Mouse (Mus musculus) embryonic facial prominence, embryonic 14.5 days (tissue): ENCODE measurements around the gene Nfasc. TPM values are rescaled to one million over a fixed set of nuclear protein-coding genes. Genes with fewer than 3 reads are reported as not detected.

Experiments
- ATAC-seq: fragments of 200-750 bp; cut with Nextera tagmentation; 2 replicates; pipeline ENCODE4 v1.8.0; 2017; ENCODE audit warnings: low read depth, moderate number of reproducible peaks, moderate TSS enrichment
- DNase-seq: peaks from one replicate; pipeline ENCODE4 v3.0.0-alpha.2; 2015; ENCODE audit warnings: low spot score
- H3K27ac ChIP-seq: fragments of 300-500 bp; sonication (generic); replicated peaks from 2 replicates; pipeline ENCODE4 v1.5.1; 2014; ENCODE audit warnings: low read depth, mild to moderate bottlenecking, low read length, moderate library complexity
- H3K27me3 ChIP-seq: fragments of 300-500 bp; sonication (generic); replicated peaks from 2 replicates; pipeline ENCODE4 v1.6.1; 2014; ENCODE audit warnings: low read length; ENCODE audit not compliant: control insufficient read depth, insufficient read depth
- H3K36me3 ChIP-seq: fragments of 300-500 bp; sonication (generic); 2 replicates; pipeline ENCODE4 v1.6.1; 2014; ENCODE audit warnings: low read length, mixed read lengths; ENCODE audit not compliant: control insufficient read depth, insufficient read depth
- H3K4me1 ChIP-seq: fragments of 300-500 bp; sonication (generic); 2 replicates; pipeline ENCODE4 v1.6.1; 2014; ENCODE audit warnings: antibody characterized with exemption, low read length; ENCODE audit not compliant: control insufficient read depth, insufficient read depth
- H3K4me2 ChIP-seq: fragments of 300-500 bp; sonication (generic); 2 replicates; pipeline ENCODE4 v1.6.1; 2014; ENCODE audit warnings: low read depth, mild to moderate bottlenecking, low read length, moderate library complexity, mixed read lengths
- H3K4me3 ChIP-seq: fragments of 300-500 bp; sonication (generic); 2 replicates; pipeline ENCODE4 v1.5.1; 2014; ENCODE audit warnings: low read depth, mild to moderate bottlenecking, low read length
- H3K9ac ChIP-seq: fragments of 300-500 bp; sonication (generic); 2 replicates; pipeline ENCODE4 v1.6.1; 2014; ENCODE audit warnings: low read depth, mild to moderate bottlenecking, low read length, moderate library complexity, mixed read lengths
- H3K9me3 ChIP-seq: fragments of 300-500 bp; sonication (generic); 2 replicates; pipeline ENCODE4 v1.6.1; 2016; ENCODE audit warnings: low read length; ENCODE audit not compliant: control insufficient read depth
- WGBS: fragments of 180-500 bp; shearing (Covaris S2); extraction: QIAGEN DNeasy Blood & Tissue Kit; methylation state at CpG from one replicate; pipeline ENCODE4 v1.1.7; 2014; 5-methylcytosine and 5-hydroxymethylcytosine counted together
- polyA plus RNA-seq: library from polyadenylated mRNA; unstranded; fragments of >200 nt; fragmentation: Nextera tagmentation; extraction: Ambion mirVana; gene quantifications from 2 replicates; pipeline ENCODE4 v1.2.1, GENCODE M21; 2014

Gene Nfasc
- polyA plus RNA-seq, 1 experiment from 2014 or later = 2.4 TPM

DNA sequence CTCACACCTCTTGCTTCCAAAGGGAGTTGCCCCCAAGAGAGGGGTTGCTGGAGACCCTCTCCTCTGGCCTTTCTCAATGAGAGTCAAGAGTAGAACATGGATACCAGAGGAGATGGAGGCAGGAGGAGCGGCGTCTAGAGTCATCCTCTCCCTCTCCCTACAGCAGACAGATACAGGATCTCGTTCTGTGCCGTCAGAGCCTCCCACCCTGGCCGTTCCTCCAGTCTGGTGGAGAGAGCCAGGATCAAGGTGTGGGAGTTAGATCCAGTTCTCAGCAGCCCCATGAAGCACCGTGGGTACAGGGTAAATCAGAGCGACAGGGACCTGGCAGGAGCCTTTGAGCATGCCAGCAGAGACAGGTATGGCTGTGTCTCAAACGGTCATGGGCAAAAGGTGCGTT is 209.1 kb downstream of the Nfasc start:
- Histone ChIP-seq H3K9ac (no peak overlapping the region), H3K27ac (no peak overlapping the region), H3K4me2 (no peak overlapping the region), H3K9me3 (no peaks in the 10 kb centered on the region), H3K4me1 (peaks cover 19% of the 10 kb centered on the region; the same call in 1 of the 2 replicates), H3K4me3 (no peak overlapping the region), H3K36me3 (no peaks in the 10 kb centered on the region), H3K27me3 (no peaks in the 10 kb centered on the region; the same call in none of the 2 replicates)
- 62% methylated on average over 9 of the region's 9 CpGs for WGBS
- ATAC-seq = no peak
- no peak for DNase-seq

DNA sequence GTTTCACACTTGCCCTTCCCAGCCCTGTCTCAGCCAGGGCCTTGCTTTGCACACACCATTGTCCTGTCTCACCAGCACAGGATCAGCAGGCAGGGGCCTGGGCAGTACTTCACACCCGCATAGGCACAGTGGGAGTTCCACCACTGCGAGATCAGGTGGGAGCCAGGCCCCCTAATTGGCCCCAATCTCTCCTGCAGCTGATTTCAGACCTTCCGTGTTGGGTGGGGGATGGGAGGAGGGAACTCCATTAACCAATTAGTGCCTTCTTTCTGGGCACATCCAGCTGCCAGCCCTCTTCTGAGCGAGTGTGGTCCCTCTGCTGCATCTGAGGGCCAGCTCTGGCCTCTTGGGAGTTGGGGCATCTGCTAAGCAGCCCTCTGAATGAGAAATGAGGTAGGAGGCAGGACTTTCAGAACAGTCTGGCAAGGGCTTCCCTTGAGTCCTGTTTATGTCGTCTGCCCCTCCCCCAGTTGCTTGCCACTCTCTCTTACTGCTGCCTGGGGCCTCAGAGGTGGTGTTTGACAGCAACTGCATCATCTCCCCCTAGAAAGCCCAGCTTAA is 210.9 kb downstream of the Nfasc start:
- H3K9me3 ChIP-seq = no peaks in the 10 kb centered on the region
- no peaks in the 10 kb centered on the region for H3K36me3 ChIP-seq
- DNase-seq = peak; percentile 78
- no peak overlapping the region for H3K4me3 ChIP-seq
- H3K27ac ChIP-seq = no peak overlapping the region
- 2% methylated on average over 5 of the region's 5 CpGs for WGBS
- H3K4me1 ChIP-seq = peaks cover 19% of the 10 kb centered on the region; the same call in 1 of the 2 replicates
- H3K4me2 ChIP-seq = no peak overlapping the region
- no peak overlapping the region for H3K9ac ChIP-seq
- no peaks in the 10 kb centered on the region; the same call in none of the 2 replicates for H3K27me3 ChIP-seq
- peak; percentile 77 for ATAC-seq

DNA sequence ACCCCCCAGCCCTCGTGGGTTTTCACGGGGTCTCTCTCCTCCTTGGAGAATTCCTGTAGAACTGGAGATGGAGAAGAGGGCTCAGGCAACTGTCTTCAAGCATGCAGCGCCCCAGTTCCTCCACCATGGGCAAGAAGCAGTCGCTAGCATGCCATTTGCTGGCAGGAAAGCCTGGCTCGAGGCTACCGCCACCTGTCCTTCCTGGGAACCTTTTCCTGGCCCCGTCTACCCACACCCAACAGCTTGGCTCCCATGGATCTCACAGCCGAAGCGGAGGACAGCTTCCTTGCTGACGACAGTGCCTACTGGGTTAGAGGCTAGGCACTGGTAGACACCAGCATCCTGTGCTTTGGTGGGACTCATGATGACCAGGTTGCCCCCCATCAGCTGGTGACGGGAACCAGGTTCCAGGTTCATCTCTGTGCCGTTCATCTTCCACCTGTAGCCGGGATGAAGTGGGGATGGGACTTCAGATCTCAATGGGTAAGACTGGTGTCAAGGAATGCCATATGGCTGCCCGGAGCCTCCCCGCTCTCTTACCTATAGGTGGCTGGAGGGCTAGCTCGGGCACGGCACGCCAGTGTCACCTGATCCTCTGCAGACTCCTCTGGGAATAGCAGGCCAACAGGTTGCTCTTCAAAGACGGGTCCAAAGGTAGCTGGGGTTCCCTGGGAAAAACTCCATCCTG is 212.8 kb downstream of the Nfasc start:
- Histone ChIP-seq H3K4me2 (no peak overlapping the region), H3K9ac (no peak overlapping the region), H3K27me3 (peaks cover 3% of the 10 kb centered on the region; the same call in 1 of the 2 replicates), H3K4me1 (peaks cover 15% of the 10 kb centered on the region; the same call in 1 of the 2 replicates), H3K4me3 (no peak overlapping the region), H3K9me3 (no peaks in the 10 kb centered on the region), H3K27ac (no peak overlapping the region), H3K36me3 (no peaks in the 10 kb centered on the region)
- ATAC-seq (no peak), DNase-seq (no peak)
- WGBS = 84% methylated on average over 19 of the region's 19 CpGs

DNA sequence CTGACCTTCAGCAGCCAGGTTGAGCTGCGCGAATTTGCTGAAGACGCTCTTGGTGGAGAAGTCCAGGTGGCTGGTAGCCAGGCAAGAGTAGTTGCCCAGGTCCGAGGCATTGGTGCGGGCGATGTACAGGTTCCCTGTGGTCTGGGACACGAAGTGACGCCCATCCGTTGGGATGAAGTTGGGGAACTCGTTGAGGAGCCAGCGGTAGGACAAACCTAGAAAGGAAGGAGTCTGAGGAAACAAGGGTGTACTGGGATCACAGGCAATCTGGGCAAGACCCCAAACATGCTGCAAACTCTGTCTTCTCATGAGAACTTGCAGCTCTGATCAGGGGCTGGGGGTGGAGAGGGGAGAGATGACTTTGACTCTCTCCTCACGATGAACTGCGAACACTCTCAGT is 213.5 kb downstream of the Nfasc start:
- DNase-seq = no peak
- Histone ChIP-seq H3K36me3 (no peaks in the 10 kb centered on the region), H3K4me1 (peaks cover 8% of the 10 kb centered on the region; the same call in 1 of the 2 replicates), H3K9ac (no peak overlapping the region), H3K27ac (no peak overlapping the region), H3K4me3 (no peak overlapping the region), H3K9me3 (no peaks in the 10 kb centered on the region), H3K4me2 (no peak overlapping the region), H3K27me3 (0 out of 2 replicates have a peak, but pooled peaks cover 3% of the 10 kb centered on the region)
- 95% methylated on average over 13 of the region's 13 CpGs for WGBS
- no peak for ATAC-seq

DNA sequence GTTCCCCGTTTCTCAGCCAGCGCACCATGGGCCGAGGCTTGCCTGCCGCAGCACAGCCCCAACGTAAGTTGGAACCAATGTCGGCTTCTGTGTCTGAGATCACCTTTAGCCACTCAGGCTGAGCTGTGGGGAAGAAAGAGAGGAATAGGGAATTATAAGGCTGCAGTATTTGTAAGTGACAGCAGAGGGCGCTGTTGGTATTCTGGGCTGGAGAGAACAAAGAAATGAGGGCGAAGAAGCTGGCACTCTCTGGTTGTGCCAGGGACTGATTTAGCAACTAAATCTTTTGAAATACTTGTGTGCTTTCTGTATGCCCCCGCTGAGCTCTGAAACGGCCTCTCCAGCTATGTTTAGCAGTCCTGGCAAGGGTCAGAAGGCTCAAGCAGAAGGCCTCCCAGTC is 215.8 kb downstream of the Nfasc start:
- Histone ChIP-seq H3K4me3 (no peak overlapping the region), H3K27ac (no peak overlapping the region), H3K4me2 (no peak overlapping the region), H3K36me3 (no peaks in the 10 kb centered on the region), H3K27me3 (0 out of 2 replicates have a peak, but pooled peaks cover 3% of the 10 kb centered on the region), H3K9ac (0 out of 2 replicates have a peak overlapping the region, but pooled peaks have one; percentile 44), H3K4me1 (0 out of 2 replicates have a peak, but pooled peaks cover 5% of the 10 kb centered on the region), H3K9me3 (no peaks in the 10 kb centered on the region)
- DNase-seq (peak; percentile 72), ATAC-seq (peak; percentile 20; the same call in 1 of the 2 replicates)
- 5% methylated on average over 10 of the region's 10 CpGs for WGBS

DNA sequence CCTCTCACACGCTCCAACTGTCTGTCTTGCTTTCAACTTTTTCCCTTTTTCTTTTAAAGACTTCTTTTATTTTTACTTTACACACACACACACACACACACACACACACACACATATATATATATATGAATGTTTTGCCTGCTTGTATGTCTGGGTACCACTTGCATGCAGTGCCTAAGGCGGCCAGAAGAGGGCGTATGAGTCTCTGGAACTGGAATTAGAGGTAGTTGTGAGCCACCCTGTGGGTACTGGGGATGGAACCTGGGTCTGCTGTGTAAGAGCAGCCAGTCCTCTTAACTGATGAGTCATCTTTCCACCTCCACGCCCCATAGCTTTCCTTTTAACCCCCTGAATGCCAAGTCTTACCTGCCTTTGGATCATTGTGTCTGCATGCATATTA is 217.7 kb downstream of the Nfasc start:
- H3K4me1 ChIP-seq = no peaks in the 10 kb centered on the region
- no peak overlapping the region for H3K4me2 ChIP-seq
- no peak overlapping the region for H3K9ac ChIP-seq
- no peak overlapping the region for H3K4me3 ChIP-seq
- H3K27me3 ChIP-seq = 0 out of 2 replicates have a peak, but pooled peaks cover 3% of the 10 kb centered on the region
- no peak overlapping the region for H3K27ac ChIP-seq
- no peaks in the 10 kb centered on the region for H3K9me3 ChIP-seq
- H3K36me3 ChIP-seq = no peaks in the 10 kb centered on the region
- WGBS = 38% methylated on average over 4 of the region's 4 CpGs
- ATAC-seq (no peak), DNase-seq (no peak)

DNA sequence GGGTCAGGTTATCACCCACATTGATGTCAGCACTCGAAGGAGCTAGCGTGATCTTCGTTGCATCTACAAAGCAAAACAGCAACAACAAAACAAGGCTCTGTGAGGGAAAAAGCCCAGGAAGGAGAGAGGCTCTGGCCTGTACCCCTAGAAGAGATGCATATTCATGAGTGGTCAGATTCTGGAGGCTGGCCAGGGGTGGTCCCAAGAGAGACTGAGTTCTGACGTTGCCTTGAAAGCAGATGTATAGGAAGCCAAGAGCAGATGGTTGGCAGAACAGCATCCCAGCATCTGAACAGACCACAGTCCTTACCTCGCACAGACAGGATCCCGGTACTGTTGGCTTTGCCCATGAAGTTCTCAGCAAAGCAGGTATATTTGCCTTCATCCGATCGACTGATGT is 218.5 kb downstream of the Nfasc start:
- H3K9me3 ChIP-seq = no peaks in the 10 kb centered on the region
- 0 out of 2 replicates have a peak, but pooled peaks cover 3% of the 10 kb centered on the region for H3K27me3 ChIP-seq
- no peaks in the 10 kb centered on the region for H3K36me3 ChIP-seq
- 84% methylated on average over 8 of the region's 8 CpGs for WGBS
- H3K27ac ChIP-seq = no peak overlapping the region
- no peaks in the 10 kb centered on the region for H3K4me1 ChIP-seq
- no peak overlapping the region for H3K9ac ChIP-seq
- no peak overlapping the region for H3K4me3 ChIP-seq
- ATAC-seq = no peak
- no peak overlapping the region for H3K4me2 ChIP-seq
- no peak for DNase-seq

DNA sequence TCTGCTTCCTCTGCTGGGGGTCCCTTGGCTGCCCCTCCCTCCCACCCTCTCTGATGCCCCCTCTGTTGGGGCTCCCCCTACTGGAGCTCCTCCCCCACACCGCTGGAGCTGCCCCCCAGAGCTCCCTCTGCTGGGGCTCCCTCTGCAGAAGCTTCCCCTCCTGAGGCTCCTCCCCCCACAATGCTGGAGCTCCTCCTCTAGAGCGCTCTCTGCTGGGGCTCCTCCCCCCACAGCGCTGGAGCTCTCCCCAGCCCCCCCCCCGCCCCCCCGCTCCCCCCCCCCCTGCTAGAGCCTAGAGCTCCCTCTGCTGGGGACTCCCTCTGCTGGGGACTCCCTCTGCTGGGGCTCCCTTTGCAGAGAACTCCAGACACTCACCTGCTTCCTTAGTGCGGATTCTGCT is 220.8 kb downstream of the Nfasc start:
- WGBS = 67% methylated on average over 1 of the region's 6 CpGs

More for the DNA sequence above, 220.8 kb downstream of the Nfasc start:
- H3K4me3 ChIP-seq = no peak overlapping the region
- no peaks in the 10 kb centered on the region for H3K36me3 ChIP-seq
- H3K4me2 ChIP-seq = no peak overlapping the region
- no peaks in the 10 kb centered on the region for H3K9me3 ChIP-seq
- H3K9ac ChIP-seq = no peak overlapping the region
- H3K27ac ChIP-seq = no peak overlapping the region
- ATAC-seq (0 out of 2 replicates have a peak, but pooled peaks have one; percentile 44), DNase-seq (peak; percentile 84)
- no peaks in the 10 kb centered on the region for H3K4me1 ChIP-seq
- 0 out of 2 replicates have a peak, but pooled peaks cover 3% of the 10 kb centered on the region for H3K27me3 ChIP-seq
